Mouse (Mus musculus) v-Abl transformed pro-B cells (cell line): ENCODE results near the gene Abca13.

Experiments
- in situ Hi-C, 2 experiments: fragments of 400-800 bp; cut with MboI; formaldehyde crosslinking; loops; one replicate each; pipeline ENCODE4 v1.15.1; 2025; ENCODE audit not compliant: unreplicated experiment in 2 of 2

Abca13 gene

GRCm38 (mm10) chr11:9647272-9647671, 455.5 kb downstream of the Abca13 start:
- in situ Hi-C loops, result no loop called here

- in situ Hi-C loops, result no loop called here
These were observed 456.2 kb downstream of the Abca13 start for GRCm38 (mm10) chr11:9647991-9648390.

GRCm38 (mm10) chr11:9666648-9667255, 475.0 kb downstream of the Abca13 start:
- in situ Hi-C loops, result no loop called here

GRCm38 (mm10) chr11:9669430-9669829, 477.7 kb downstream of the Abca13 start:
- in situ Hi-C loops, result no loop called here

- in situ Hi-C loops, result no loop called here
These were observed 493.2 kb downstream of the Abca13 start for GRCm38 (mm10) chr11:9684952-9685351.

GRCm38 (mm10) chr11:9705190-9705589, 513.4 kb downstream of the Abca13 start:
- in situ Hi-C loops, result no loop called here

GRCm38 (mm10) chr11:9727810-9728490, 536.2 kb downstream of the Abca13 start:
- in situ Hi-C loops, result no loop called here

GRCm38 (mm10) chr11:9731300-9731699, 539.6 kb downstream of the Abca13 start:
- in situ Hi-C loops, result no loop called here
